Mouse (Mus musculus): Measurements from ENCODE around the gene Plgrkt. TPM values are rescaled to one million over a fixed set of nuclear protein-coding genes. Genes with fewer than 3 reads are reported as not detected.

Plgrkt gene
- polyA plus RNA-seq, 1 experiment from 2014 or later, result 237 TPM

DNA sequence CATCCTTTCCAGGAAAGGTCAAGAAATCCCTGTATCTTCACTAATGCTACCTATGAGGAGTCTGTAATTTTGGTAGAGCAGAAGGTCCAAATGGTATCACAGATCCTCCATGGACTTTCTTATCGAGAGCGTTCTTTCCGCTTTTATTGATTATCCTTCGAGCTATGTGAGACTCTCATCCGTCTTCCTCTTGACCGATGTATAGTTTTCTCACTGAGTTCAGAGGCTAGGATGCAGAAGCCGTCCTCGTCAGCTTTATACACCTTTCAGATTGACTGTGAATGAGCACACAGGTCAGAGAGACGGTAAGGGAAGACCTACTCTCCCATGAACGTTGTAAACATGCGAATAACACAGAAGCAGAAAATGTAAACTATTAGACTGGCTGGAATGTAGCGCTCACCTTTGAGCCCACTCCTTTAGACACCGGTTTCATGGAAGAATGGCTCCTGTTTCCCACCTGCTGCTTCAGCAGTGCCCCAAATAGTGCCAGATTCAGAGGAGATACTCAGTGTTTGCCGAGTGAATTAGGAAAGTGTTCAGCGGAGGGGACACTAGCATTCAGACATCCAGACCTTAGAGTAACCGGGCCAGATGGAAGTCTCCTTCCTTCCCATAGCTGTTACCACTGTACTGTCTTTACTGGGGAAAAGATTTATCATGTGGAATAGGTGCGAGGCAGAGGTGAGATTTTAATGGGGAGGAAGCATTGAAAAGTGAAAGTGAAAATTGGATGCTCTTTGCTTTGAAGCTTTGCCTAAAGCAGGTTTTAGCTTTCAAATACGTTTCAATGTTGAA lies 4.3 kb upstream of the Plgrkt start:
- Histone ChIP-seq H3K27me3 (replicated peaks; ENCODE audit: control insufficient read depth, insufficient read depth, low read length) (no peaks in the 10 kb centered on the region), H3K9ac (ENCODE audit: low read depth, low read length) (peak overlapping the region; percentile 18; the same call in 1 of the 2 replicates), H3K4me3 (ENCODE audit: low read length) (peak overlapping the region; percentile 12; the same call in 1 of the 2 replicates), H3K4me1 (ENCODE audit: control insufficient read depth, insufficient read depth, low read length) (0 out of 2 replicates have a peak, but pooled peaks cover 3% of the 10 kb centered on the region), H3K27ac (ENCODE audit: low read length) (peak overlapping the region; percentile 48), H3K36me3 (ENCODE audit: control insufficient read depth, insufficient read depth, low read length) (no peaks in the 10 kb centered on the region), H3K4me2 (ENCODE audit: low read depth, low read length) (peak overlapping the region; percentile 38), H3K9me3 (ENCODE audit: control insufficient read depth, low read length) (no peaks in the 10 kb centered on the region)
- 62% methylated on average over 18 of the region's 18 CpGs for WGBS
- no peak for ATAC-seq

DNA sequence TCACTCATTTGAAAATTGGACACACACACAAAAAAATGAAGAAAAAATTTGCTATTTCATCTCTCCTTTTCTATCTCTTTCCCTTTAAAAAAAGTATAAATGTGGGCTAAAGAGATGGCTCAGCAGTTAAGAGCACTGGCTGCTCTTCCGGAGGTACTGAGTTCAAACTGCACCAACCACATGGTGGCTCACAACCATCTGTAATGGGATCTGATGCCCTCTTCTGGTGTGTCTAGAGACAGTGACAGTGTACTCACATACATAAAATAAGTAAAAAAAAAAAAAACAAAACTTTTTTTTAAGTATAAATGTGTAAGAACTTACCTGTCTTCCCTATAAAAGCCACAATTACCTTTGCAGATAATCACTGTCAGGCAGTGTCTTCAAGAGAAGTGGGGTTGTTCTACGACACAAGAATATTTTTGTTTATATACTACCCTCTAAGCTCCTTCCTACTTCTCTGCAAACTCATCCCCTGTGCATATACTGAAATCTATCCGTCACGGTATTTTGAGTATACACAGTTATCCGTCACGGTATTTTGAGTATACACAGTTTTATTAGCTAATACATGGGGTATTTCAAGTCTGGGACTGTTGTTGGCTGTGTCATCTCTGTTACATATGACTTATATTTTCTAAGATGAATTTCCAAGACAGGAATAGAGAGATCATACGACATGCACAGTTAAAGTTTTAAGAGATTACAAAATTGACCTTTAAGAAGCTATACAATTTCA lies 3.5 kb upstream of the Plgrkt start:
- Histone ChIP-seq H3K9ac (ENCODE audit: low read depth, low read length) (no peak overlapping the region), H3K4me1 (ENCODE audit: control insufficient read depth, insufficient read depth, low read length) (0 out of 2 replicates have a peak, but pooled peaks cover 3% of the 10 kb centered on the region), H3K4me3 (ENCODE audit: low read length) (no peak overlapping the region), H3K36me3 (ENCODE audit: control insufficient read depth, insufficient read depth, low read length) (no peaks in the 10 kb centered on the region), H3K27ac (ENCODE audit: low read length) (no peak overlapping the region), H3K4me2 (ENCODE audit: low read depth, low read length) (no peak overlapping the region), H3K27me3 (replicated peaks; ENCODE audit: control insufficient read depth, insufficient read depth, low read length) (no peaks in the 10 kb centered on the region), H3K9me3 (ENCODE audit: control insufficient read depth, low read length) (no peaks in the 10 kb centered on the region)
- ATAC-seq, result no peak
- 76% methylated on average over 7 of the region's 7 CpGs for WGBS

DNA sequence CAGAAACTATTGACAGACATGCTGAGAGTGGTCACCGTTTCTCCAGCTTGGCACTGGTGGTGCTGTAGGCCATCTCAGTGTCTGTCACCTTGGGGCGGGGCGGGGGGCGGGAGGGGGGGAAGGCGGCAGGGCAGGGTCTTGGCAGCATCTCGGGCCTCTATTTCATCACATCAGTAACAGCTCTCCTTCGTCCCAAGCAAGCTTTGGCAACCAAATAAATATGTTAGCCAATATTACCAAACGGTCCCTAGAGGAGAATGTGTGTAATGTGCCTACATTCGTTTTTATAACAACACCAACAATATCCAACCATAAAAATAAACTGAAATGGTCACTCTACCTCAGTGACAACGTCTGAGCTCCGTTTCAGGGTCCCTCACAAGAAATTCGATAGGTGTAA lies 2.9 kb upstream of the Plgrkt start:
- H3K27ac ChIP-seq (ENCODE audit: low read length), result no peak overlapping the region
- H3K27me3 ChIP-seq (replicated peaks; ENCODE audit: control insufficient read depth, insufficient read depth, low read length), result no peaks in the 10 kb centered on the region
- WGBS, result 71% methylated on average over 12 of the region's 12 CpGs
- no peaks in the 10 kb centered on the region for H3K9me3 ChIP-seq (ENCODE audit: control insufficient read depth, low read length)
- no peak overlapping the region for H3K4me3 ChIP-seq (ENCODE audit: low read length)
- no peak overlapping the region for H3K9ac ChIP-seq (ENCODE audit: low read depth, low read length)
- no peak for ATAC-seq
- H3K36me3 ChIP-seq (ENCODE audit: control insufficient read depth, insufficient read depth, low read length), result no peaks in the 10 kb centered on the region
- no peak overlapping the region for H3K4me2 ChIP-seq (ENCODE audit: low read depth, low read length)
- 0 out of 2 replicates have a peak, but pooled peaks cover 3% of the 10 kb centered on the region for H3K4me1 ChIP-seq (ENCODE audit: control insufficient read depth, insufficient read depth, low read length)

DNA sequence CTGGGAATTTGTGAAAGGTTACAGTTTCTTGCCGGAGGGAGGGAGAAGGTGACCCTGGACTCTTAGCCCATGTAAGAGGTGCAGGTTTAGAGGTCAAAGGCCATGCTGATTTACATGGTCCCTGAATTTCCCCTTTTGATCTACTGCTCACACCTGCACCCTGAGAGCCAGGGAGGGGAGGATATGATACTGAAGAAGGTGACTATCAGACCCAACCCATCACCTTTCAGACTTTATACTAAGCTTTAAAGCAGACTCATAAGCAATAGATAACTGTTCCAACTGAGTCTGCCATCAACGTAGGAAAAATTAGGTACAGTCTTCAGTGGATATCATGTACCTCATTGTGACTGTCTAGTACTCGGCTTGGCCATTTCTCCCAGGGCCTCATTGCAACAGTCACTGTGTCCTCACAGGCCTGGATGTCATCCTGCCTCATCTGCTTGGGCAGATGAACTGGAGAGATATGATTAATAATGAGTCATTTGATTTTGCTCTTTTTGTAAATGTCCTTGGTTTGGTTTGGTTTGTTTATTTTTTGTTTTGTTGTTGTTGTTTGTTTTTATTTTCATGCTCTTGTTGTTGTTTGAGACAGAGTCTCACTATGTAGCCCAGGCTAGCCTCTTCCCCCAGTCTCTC lies 1.6 kb upstream of the Plgrkt start:
- WGBS, result 78% methylated on average over 3 of the region's 3 CpGs
- no peaks in the 10 kb centered on the region for H3K27me3 ChIP-seq (replicated peaks; ENCODE audit: control insufficient read depth, insufficient read depth, low read length)
- H3K4me1 ChIP-seq (ENCODE audit: control insufficient read depth, insufficient read depth, low read length), result 0 out of 2 replicates have a peak, but pooled peaks cover 3% of the 10 kb centered on the region
- no peak for ATAC-seq
- no peak overlapping the region for H3K9ac ChIP-seq (ENCODE audit: low read depth, low read length)
- no peak overlapping the region for H3K4me3 ChIP-seq (ENCODE audit: low read length)
- no peak overlapping the region for H3K27ac ChIP-seq (ENCODE audit: low read length)
- no peaks in the 10 kb centered on the region for H3K36me3 ChIP-seq (ENCODE audit: control insufficient read depth, insufficient read depth, low read length)
- H3K4me2 ChIP-seq (ENCODE audit: low read depth, low read length), result no peak overlapping the region
- H3K9me3 ChIP-seq (ENCODE audit: control insufficient read depth, low read length), result no peaks in the 10 kb centered on the region

DNA sequence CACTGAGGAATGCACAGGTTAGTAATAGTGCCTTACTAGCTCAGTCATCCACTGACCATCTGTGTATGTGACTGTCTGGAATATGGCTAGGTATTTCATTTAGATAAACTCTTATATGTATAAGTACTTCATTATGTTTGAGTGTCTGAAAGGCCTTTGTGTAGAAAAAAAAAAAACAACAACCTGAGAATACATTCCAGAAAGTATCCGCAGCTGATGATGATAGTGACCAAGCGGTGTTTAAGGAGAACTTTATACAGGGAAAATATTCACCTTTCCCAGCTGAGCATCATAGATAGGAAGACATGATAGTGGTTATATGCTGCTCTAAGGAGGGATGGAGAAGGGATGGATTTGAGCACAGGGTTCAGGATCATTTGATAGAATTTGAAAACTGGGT lies 851 bp upstream of the Plgrkt start:
- no peaks in the 10 kb centered on the region for H3K36me3 ChIP-seq (ENCODE audit: control insufficient read depth, insufficient read depth, low read length)
- H3K4me3 ChIP-seq (ENCODE audit: low read length), result no peak overlapping the region
- H3K4me2 ChIP-seq (ENCODE audit: low read depth, low read length), result no peak overlapping the region
- H3K27ac ChIP-seq (ENCODE audit: low read length), result no peak overlapping the region
- H3K9me3 ChIP-seq (ENCODE audit: control insufficient read depth, low read length), result no peaks in the 10 kb centered on the region
- no peaks in the 10 kb centered on the region for H3K27me3 ChIP-seq (replicated peaks; ENCODE audit: control insufficient read depth, insufficient read depth, low read length)
- no peak overlapping the region for H3K9ac ChIP-seq (ENCODE audit: low read depth, low read length)
- H3K4me1 ChIP-seq (ENCODE audit: control insufficient read depth, insufficient read depth, low read length), result 0 out of 2 replicates have a peak, but pooled peaks cover 3% of the 10 kb centered on the region
- no peak for ATAC-seq
- whole genome bisulfite sequencing, result 84% methylated on average over 2 of the region's 2 CpGs

DNA sequence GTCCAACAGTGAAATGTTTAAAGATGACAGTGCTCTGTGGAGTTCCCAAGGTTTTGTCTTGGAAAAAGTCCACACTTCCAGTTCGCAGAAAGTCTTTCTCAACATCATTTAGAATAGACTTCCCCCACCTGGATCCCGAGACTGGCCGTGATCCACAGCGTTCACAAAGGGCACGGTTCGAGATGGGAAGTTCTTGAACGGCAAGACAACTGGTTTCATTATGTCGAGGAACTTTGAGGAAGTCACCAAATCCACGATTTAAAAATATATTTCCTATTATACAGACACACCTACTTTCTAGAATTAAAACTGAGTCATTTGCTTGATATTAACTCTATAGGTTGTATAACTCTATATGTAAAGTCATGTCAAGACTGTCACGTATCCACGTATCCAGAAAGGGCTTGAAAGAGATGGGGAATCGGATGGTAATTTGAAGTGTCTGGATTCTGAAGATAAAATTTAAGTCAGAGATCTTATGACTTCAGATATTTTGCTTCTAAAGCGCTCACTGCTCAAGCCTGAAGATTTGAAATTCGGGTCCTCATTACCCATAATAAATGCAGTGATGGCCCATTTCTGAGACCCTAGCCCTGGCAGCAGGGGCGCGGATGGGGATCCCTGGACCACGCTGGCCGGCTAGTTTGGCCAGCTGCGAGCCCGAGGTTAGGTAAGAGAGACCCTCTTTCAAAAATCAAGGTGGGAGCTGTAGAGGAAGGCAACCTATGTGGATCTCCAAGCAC lies 793 bp downstream of the Plgrkt start:
- no peak for ATAC-seq
- H3K9me3 ChIP-seq (ENCODE audit: control insufficient read depth, low read length), result no peaks in the 10 kb centered on the region
- 0 out of 2 replicates have a peak, but pooled peaks cover 3% of the 10 kb centered on the region for H3K4me1 ChIP-seq (ENCODE audit: control insufficient read depth, insufficient read depth, low read length)
- H3K9ac ChIP-seq (ENCODE audit: low read depth, low read length), result peak overlapping the region; percentile 68
- H3K36me3 ChIP-seq (ENCODE audit: control insufficient read depth, insufficient read depth, low read length), result no peaks in the 10 kb centered on the region
- H3K27ac ChIP-seq (ENCODE audit: low read length), result peak overlapping the region; percentile 69; the same call in 1 of the 2 replicates
- WGBS, result 57% methylated on average over 20 of the region's 20 CpGs
- H3K27me3 ChIP-seq (replicated peaks; ENCODE audit: control insufficient read depth, insufficient read depth, low read length), result no peaks in the 10 kb centered on the region
- H3K4me2 ChIP-seq (ENCODE audit: low read depth, low read length), result peak overlapping the region; percentile 84
- H3K4me3 ChIP-seq (ENCODE audit: low read length), result peak overlapping the region; percentile 61

DNA sequence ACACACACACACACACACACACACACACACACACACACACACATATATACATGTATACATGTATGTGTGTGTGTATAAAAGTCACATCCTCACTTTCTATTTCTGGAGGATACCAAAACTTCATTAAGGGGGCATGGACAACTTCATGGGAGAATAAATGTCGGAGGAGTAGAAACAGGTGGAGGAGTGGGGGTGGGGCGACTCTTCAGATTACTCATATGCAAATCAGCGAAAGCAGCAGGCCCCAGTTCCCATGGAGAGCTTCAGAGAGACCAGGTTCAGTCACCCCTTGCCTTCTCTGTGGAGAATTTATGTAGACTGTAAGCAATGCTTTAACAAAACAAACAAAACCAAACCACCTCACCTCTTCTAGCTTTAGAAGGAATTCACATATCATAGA lies 2.1 kb downstream of the Plgrkt start:
- Histone ChIP-seq H3K9ac (ENCODE audit: low read depth, low read length) (no peak overlapping the region), H3K9me3 (ENCODE audit: control insufficient read depth, low read length) (no peaks in the 10 kb centered on the region), H3K4me1 (ENCODE audit: control insufficient read depth, insufficient read depth, low read length) (peaks cover 10% of the 10 kb centered on the region; the same call in 1 of the 2 replicates), H3K27me3 (replicated peaks; ENCODE audit: control insufficient read depth, insufficient read depth, low read length) (no peaks in the 10 kb centered on the region), H3K4me3 (ENCODE audit: low read length) (no peak overlapping the region), H3K4me2 (ENCODE audit: low read depth, low read length) (no peak overlapping the region), H3K27ac (ENCODE audit: low read length) (no peak overlapping the region), H3K36me3 (ENCODE audit: control insufficient read depth, insufficient read depth, low read length) (no peaks in the 10 kb centered on the region)
- no peak for ATAC-seq
- 41% methylated on average over 3 of the region's 3 CpGs for WGBS

DNA sequence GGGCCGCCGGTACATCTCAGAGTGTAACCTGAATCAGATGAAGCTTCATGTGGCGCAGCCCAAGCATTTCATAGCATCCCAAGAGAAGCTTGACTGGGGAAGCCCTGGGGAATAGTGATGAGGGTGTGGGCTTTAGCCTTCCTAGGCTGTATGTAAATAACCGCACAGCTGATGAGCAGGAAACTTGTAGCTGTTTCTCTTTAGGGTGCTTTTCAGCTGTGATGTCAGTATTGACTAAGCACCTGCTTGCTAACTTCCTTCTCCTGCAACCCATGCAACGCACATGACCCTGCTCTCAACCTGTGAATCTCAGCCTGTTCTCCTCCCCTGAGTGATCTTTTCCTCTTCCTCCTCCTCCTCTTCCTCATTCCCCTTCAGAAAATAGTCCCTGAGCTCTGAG lies 3.1 kb downstream of the Plgrkt start:
- 79% methylated on average over 5 of the region's 5 CpGs for WGBS
- Histone ChIP-seq H3K4me1 (ENCODE audit: control insufficient read depth, insufficient read depth, low read length) (peaks cover 12% of the 10 kb centered on the region; the same call in 1 of the 2 replicates), H3K4me2 (ENCODE audit: low read depth, low read length) (no peak overlapping the region), H3K36me3 (ENCODE audit: control insufficient read depth, insufficient read depth, low read length) (no peaks in the 10 kb centered on the region), H3K27me3 (replicated peaks; ENCODE audit: control insufficient read depth, insufficient read depth, low read length) (no peaks in the 10 kb centered on the region), H3K27ac (ENCODE audit: low read length) (no peak overlapping the region), H3K9ac (ENCODE audit: low read depth, low read length) (no peak overlapping the region), H3K4me3 (ENCODE audit: low read length) (no peak overlapping the region), H3K9me3 (ENCODE audit: control insufficient read depth, low read length) (no peaks in the 10 kb centered on the region)
- ATAC-seq, result no peak
